Mouse (Mus musculus) cerebellum, adult 11 months (tissue): ENCODE measurements around the gene Hsdl2.
"Not testable (repeated sequence)": the region's sequence is repeated elsewhere in the genome, so short reads cannot be mapped to it uniquely, and the experiment has no call there.

Source experiments
- DNase-seq: peaks from one replicate; pipeline ENCODE4 v3.0.0; 2022

Hsdl2 gene

GRCm38 (mm10) chr4:59565571-59566188 is 15.7 kb upstream of the Hsdl2 start:
- DNase-seq: no peak

DNA sequence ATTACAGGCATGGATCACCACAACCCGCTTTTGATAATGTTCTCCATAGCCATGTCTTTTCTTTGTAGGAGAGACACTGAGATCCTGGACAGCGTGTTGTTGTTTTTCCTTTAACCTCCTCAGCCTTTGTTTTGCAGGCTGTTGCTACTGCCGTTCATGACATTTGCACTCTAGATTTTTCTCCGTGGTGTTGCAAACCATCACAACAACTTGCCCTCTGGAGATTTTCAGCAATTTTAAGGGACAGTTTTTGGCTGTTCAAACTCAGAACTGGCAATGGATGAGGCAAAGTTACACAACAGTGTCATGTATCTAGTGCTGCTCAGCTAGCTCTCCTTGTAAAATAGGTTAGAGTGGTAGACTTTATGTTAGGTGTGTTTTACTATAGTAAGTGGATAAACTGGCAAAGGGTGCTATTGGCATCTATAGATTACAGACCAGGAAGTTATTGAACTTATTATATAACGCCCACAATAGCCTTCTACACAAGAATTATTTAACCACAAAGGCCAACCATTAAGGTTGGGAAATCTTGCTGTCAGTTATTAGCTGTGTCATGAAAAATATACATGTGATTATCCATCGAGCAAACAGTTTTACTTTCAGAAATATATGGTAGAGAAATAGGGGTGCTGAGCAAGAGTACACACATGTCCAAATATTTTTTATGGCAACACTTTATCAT is 13.6 kb upstream of the Hsdl2 start:
- DNase-seq: no peak

GRCm38 (mm10) chr4:59569538-59569937 is 11.8 kb upstream of the Hsdl2 start:
- peak; percentile 54 for DNase-seq

GRCm38 (mm10) chr4:59570519-59570918 is 10.8 kb upstream of the Hsdl2 start:
- not testable (repeated sequence) for DNase-seq

DNA sequence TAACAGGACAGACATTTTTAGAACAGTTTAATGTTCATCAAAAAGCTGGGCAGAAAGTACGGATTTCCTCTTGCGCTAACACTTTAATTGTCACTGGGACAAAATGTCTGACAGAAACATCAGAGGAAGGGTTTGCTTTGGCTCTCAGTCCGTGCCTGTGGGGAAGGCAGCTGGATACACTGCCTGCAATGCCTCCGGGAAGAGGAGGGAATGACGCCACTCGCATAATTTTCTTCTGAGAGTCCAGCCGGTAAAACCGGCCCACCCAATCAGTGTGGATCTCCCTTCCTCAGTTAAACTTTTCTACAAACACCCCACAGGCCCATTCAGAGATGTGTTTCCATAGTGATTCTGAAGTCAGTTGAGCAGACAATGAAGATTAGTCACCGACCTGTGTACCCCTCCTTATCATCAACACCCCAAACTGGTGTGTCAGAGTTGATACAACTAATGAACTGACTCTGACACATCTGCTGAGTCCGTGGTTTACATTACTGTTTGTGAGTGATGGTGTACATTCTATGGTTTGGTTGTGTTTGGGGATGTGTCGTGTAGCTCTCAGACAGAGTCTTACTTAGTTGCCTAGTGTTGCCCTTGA is 8.7 kb upstream of the Hsdl2 start:
- no peak for DNase-seq

DNA sequence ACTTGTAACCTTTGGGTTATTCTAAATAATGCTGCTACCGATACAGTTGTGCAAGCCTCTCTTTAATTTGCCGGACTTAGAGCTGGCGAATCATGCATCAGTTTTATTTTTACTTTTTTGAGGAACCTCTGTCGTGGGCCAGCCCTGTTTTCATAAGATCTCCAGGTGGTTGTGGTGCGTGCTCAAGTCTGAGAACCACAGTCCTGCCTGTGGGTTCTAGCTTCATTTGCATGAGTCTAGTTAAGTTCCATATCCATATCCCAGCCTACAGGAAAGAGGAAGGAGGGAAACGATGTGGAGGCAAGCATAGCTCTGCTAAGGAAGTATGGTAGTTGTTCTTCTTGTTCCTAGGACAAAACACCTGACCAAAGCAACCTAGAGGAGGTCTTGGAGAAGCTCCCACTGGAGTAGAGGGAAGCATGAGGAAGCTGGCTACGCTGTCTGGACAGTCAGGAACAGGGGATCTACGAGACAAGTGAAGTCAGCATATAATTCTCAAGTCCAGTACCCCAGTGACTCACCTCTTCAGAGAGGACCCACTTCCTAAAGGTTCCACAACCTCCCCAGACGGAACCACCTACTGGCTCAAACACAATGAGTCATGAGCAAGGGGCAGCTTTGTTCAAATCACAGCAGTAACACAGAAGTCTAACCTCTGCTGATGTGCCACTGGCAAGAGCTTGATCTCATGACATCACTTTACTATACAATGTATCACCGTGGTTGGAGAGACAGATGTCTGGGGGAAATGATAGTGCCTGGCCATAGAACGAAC is 6.0 kb upstream of the Hsdl2 start:
- no peak for DNase-seq

DNA sequence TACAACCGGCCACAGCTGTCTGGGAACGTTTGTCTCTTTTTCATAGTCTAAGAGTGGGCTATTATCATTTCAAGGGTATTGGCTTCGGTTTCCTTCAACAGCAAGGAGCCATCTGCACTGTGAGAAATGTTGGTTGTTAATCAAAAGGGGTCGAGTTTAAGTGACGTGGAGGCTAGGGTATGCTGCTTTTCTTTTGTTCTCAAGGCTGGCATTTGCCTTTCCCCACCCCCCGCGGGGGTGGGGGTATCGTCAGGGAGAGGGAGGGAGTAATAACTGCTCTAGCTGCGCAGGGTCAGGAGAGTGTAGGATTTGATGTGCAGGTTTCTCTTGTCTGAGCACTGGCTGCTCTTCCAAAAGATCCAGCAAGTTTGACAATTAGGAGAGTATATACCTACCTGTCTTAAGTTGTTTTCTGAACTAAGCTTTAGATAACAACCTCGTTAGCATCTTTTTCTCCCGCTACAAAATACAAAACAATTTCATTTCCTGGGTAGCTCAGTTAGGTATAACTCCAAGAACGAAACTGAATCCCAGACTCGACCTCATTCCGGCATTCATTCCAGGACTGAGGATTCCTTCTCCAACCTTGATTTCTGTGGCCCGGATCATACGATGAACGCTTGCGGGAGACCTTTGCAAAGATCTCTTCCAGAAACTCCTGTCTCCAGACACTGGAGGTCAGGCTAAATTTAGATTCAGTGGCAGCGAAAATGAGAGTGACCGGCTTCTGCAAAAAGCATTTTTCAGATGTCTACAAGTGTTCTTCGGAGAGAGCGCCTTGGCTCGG is 675 bp upstream of the Hsdl2 start:
- peak; percentile 26 for DNase-seq

- peak; percentile 8 for DNase-seq
Measured at GRCm38 (mm10) chr4:59582186-59582585, 823 bp downstream of the Hsdl2 start.

- DNase-seq: no peak
Measured at GRCm38 (mm10) chr4:59585097-59585496, 3.7 kb downstream of the Hsdl2 start.

- DNase-seq: no peak
Measured at GRCm38 (mm10) chr4:59587215-59587871, 6.0 kb downstream of the Hsdl2 start.

- no peak for DNase-seq
Measured at GRCm38 (mm10) chr4:59587872-59588226, 6.5 kb downstream of the Hsdl2 start.

- no peak for DNase-seq
Measured at GRCm38 (mm10) chr4:59594614-59595013, 13.3 kb downstream of the Hsdl2 start.

GRCm38 (mm10) chr4:59596556-59596955 is 15.2 kb downstream of the Hsdl2 start:
- DNase-seq: no peak

DNA sequence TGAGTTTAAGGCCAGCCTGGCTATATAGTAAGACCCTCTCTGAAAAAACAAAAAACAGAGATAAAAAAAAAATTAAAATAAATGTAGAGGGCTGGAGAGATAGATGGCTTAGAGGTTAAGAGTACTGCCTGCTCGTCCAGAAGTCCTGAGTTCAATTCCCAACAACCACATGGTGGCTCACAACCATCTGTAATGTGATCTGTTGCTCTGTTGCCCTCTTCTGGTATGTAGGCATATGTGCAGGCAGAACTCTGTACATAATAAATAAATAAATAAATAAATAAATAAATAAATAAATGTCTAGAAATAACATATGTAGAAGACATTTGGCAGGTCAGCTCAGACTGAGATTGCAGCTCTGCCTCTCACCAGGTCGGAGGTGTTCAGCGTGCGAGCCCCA is 21.3 kb downstream of the Hsdl2 start:
- DNase-seq: no peak

- no peak for DNase-seq
Measured at GRCm38 (mm10) chr4:59604892-59605291, 23.5 kb downstream of the Hsdl2 start.

DNA sequence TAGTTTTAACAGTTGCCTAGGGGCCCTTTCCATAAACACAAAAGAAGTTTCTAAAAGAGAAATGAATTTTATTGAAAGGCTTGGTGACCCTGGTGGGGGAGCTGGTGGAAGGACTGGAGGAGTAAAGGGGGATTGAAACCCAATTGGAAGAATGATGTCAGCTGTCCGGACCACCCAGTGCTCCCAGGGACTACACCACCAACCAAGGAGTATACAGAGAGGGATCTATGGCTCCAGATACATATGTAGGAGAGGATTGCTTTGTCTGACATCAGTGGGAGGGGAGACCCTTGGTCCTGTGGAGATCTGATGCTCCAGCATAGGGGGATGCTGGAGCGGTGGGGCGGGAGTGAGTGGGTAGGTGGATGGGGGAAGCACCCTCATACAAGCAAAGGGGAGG is 24.1 kb downstream of the Hsdl2 start:
- DNase-seq: no peak

GRCm38 (mm10) chr4:59610411-59610810 is 29.0 kb downstream of the Hsdl2 start:
- no peak for DNase-seq

GRCm38 (mm10) chr4:59614986-59615385 is 33.6 kb downstream of the Hsdl2 start:
- no peak for DNase-seq

DNA sequence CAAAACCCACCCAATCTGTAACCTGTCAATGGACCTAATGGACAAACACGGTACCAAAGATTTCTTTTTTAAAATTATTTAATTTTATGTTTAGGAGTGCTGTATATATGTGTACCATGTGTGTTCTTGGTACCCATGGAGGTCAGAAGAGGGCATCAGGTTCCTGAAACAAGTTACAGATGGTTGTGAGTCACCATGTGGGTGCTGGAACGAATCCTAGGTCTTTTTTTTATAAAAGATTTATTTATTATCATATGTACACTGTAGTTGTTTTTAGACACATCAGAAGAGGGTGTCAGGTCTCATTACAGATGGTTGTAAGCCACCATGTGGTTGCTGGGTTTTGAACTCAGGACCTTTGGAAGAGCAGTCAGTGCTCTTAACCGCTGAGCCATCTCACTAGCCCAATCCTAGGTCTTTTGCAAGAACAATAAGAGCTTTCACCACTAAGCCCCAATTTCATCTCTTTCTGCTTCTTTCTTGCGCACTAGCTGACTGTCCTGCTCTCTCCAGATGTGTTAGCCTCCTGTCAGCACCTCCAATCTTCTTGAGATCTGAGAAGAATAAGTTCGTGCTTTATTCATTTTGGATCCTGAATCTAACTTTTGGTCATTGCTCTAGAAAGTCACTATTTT is 38.4 kb downstream of the Hsdl2 start:
- no peak for DNase-seq

DNA sequence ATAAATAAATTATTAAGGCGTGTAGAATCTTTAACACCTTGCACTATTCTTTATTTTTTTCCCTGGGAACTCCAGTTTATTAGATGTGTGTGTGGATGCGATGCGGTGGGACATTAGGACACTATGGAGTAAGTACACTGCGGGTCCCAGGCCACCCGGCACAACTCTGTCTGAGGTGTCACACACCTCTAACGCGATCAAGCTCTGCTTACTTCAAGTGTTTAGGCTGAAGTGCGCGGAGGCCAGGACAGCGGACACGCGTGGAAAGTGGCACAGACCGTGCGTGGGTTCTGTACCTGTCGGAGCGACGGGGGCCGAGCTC is 44.3 kb downstream of the Hsdl2 start:
- DNase-seq: no peak

DNA sequence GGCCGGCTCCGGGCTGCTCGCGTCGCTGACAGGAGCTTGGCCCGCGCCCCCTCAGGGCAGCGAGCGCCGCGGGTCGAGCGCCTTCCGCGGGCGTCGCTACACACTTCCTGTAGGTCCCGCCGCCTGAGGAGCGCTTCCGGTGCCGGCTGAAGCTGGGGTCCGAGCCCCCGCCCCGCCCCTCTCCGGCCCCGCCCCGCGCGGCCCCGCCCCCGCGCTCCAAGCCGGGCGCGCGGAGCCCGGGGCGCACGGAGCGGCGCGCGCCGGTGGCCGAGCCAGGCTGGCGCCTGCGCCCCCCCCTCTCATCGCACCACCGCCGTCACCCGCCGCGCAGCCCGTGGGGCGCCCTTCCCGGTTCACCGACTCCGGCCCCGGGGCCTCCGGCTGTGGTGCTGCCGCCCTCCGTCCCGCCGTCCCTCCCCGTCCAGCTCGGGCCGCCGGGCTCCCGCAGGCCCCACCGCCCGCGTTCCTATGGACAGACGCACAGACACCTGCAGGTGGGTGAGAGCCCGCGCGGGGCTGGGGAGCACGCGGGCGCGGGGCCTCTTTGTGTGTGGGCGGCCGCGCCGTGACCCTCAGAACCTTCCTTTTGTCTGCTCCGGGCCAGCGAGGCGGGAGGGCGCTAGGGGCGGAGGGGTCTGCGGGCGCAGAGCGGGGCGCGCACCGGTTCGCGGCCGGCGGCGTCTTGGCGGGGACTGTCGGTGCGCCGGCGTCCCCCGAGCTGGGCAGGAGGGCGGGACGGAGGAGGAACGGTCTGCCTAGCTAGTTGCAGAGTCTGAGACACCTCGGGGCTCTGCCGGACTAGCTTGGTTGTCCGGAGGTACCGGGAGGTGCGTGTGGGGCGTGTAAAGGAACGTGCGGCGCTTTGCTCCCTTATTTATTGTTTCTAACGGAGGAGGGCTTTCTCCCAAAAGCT is 44.9 kb downstream of the Hsdl2 start, which contains the start of gene E130308A19Rik:
TSS of gene E130308A19Rik (plus strand) at position 214 of the 913 bp plus-strand sequence.
- peak; percentile 70 for DNase-seq
